Mouse (Mus musculus) gastrocnemius, postnatal 36 days (tissue): ENCODE measurements around the gene Efna2. TPM values are rescaled to one million over a fixed set of nuclear protein-coding genes. Genes with fewer than 3 reads are reported as not detected.

ENCODE experiments used
- DNase-seq, 2 experiments: peaks; one replicate each; pipeline ENCODE4 v3.0.0; 2022
- intact Hi-C: fragments of 180-260 bp; cut with DNase I; formaldehyde crosslinking; loops from one replicate; pipeline ENCODE4 v1.15.1; 2025
- total RNA-seq, 2 experiments: library from RNA; stranded (reverse); gene quantifications; 2 replicates each; pipeline ENCODE4 v1.2.3; 2021

The Efna2 gene
- total RNA-seq, 2 experiments from 2014 or later, result 0.27 to 0.31 TPM

DNA sequence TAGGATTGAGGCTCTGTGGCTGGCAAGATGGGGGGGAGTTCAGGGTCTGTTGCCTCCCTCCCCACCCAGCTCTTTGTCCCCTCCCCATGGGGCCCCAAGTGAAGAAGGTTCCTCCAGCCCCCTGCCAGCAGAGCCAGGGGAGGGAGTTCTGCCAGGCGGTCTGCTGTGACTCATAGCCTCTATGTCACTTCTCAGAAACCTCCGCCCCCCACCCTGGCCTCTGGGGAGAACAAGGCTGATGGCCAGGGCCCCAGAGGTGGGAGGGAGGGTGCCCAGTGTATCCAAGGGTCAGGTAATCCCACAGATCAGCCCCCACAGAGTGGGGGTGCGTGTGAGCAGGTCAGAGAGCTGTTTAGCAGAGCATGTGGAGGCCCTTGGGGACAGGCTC lies 26.4 kb upstream of the Efna2 start:
- DNase-seq, result no peak
- intact Hi-C loops, result no loop called here

DNA sequence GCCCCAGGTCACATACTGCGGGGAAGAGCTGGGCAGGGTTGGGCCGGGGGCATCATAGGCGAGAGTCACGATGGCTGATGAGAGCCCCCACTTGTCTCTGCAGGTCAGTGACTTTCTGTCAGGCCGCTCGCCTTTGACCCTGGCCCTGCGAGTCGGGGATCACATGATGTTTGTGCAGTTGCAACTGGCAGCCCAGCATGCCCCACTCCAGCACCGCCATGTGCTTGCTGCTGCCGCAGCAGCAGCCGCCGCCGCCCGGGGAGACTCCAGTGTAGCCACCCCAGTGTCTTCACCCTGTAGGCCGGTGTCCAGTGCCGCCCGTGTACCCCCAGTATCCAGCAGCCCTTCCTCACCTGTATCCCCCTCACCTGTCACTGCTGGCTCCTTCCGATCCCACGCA lies 25.6 kb upstream of the Efna2 start:
- no peak for DNase-seq
- intact Hi-C loops, result no loop called here

DNA sequence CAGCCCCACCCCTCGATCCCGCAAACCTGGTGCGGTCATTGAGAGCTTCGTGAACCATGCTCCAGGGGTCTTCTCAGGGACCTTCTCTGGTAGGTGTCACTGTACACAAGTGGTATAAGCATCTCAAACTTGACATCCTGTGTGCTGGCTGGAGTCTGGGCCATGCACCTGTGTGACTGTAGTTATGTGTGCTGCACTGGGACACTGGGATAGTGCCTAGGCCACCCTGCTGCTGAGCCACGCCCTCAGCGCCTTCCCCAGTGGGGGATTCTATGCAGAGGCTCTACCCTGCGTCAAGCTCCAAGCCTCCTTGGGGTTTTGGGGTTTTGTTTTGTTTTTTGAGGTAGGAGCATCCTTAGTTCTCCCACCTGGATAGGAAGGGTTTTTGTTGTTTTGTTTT lies 24.9 kb upstream of the Efna2 start:
- DNase-seq, result no peak
- intact Hi-C loops, result no loop called here

DNA sequence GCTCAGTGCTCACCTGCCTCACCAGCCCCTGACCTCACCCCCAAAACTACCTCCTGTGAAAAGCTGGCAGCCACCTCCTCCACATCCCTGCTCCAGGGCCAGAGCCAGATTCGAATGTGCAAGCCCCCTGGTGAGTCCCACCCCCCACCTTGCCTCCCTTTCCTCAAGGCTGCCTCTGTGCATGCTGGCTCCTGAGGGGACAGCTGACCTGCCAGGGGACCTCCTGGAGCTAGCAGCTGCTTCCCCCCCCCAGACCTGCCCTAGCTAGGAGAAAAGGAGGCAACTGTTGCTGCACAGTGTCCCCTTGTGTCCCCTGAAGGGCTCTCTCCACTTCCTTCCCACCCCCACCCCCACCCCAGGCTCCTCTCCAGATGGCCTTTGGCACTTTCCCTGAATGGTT lies 24.0 kb upstream of the Efna2 start:
- intact Hi-C loops, result no loop called here

DNA sequence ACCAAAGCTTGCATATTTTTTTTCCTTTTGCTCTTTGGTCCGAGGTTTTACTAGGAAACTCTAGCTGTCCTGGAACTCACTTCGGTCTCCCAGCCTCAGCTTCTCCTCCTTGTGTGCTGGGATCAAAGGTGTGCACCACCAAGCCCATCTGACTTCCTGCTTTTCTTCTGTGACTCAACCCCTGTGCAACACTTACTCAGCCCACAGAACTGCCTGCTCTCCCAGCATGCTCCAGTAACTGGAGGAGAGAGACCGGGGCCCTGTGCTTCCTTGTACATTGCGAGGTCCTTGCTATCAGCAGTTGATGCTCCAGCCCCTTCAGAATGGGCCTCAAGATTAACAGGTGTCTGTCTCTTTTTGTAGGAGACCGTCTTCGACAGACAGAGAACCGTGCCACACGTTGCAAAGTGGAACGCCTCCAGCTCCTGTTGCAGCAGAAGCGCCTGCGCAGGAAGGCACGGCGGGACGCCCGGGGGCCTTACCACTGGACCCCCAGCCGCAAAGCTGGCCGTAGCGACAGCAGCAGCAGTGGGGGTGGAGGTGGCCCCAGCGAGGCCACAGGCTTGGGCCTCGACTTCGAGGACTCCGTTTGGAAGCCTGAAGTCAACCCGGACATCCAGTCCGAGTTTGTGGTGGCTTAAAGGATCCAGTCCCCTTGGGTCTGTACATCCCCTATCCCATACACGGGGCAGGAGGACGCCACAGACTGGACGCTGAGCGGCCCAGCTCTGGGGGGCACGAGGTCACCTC lies 23.1 kb upstream of the Efna2 start:
- intact Hi-C loops, result no loop called here
- no peak for DNase-seq

More for the DNA sequence above, 24.0 kb upstream of the Efna2 start:
- no peak for DNase-seq

DNA sequence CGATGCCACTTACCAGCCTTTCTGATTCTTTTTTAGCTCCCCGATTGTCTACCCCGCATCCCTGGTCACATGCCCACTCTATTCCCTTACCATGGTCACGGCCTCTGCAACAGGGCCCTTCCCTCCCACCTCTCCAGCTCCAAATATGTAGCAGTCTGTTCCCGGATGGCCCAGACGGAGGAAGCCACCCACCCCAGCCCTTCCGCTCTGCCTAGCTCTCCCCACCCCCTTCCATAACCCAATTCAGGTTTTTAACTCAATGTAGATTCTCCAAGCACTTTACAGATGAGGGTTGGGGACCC lies 22.6 kb upstream of the Efna2 start:
- intact Hi-C loops, result no loop called here
- no peak for DNase-seq

DNA sequence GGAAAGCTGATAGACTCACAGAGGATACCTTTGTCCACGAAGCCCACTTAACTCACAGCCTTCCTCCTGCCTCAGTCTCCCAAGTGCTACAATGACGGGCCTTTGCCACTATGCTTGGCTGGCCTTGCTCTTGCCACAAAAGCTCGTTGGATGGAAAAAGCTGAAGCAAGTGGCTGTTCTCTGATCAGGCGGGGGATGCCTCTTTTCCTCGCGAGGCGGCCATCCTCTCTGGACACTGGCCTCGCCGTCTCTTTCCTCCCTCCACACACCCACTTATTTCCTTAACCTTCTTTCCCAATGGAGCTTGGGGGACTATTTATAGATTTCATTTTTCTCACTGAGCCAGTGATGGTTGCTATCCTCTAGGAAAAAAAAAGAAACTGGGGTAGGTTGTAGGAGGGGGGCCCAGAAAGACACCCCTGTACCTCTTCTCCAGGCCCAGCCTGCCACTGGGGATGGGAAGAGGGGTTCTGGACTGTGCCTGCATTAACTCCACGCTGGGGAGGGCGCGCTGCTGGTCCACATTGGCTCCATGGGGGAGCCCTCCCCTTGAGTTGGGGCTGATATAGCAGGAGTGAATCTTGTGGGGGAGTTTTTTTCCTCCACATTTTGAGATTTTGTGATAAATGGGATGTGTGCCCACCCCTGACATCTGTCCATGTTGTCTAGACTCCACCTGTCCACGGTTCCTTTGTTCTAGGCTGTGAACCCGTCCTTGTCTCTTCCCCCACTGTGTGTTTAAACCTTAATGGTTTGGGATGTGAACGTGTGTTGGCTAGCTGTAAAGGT lies 21.9 kb upstream of the Efna2 start:
- no peak for DNase-seq
- intact Hi-C loops, result no loop called here

DNA sequence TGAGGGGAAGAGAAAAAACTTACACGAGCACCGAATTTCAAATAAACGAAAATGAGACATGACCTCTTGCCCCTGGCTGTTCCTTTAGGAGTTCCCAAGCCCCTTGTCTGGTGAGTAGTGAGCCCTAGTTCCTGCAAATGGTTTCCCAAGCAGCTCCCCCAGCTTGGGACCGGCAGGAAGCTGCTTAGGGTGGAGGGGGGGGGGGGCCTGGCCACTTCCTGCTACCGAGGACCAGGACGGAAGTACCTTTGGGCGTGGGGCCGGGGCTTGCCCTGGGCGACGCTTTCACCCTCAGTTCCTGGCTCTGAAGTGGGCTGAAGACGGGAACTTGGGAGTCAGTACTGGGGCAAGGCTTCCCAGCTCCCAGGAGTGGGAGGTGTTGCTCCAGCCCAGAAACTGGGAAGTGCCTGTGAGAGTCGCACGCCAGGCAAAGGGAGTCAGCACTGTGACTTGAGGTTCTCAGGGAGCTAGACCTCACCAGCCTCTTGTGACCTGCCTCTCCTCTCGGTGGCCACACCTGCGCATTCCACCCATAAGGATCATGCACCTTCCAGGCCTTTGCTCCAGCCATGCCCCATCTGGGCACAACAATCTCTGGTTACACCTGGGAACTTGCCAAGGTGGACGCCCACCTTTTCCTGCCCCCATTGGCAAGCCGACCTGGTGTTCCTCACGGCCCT lies 20.8 kb upstream of the Efna2 start:
- peak; percentile 61 to 62 for DNase-seq
- intact Hi-C loops, result no loop called here

DNA sequence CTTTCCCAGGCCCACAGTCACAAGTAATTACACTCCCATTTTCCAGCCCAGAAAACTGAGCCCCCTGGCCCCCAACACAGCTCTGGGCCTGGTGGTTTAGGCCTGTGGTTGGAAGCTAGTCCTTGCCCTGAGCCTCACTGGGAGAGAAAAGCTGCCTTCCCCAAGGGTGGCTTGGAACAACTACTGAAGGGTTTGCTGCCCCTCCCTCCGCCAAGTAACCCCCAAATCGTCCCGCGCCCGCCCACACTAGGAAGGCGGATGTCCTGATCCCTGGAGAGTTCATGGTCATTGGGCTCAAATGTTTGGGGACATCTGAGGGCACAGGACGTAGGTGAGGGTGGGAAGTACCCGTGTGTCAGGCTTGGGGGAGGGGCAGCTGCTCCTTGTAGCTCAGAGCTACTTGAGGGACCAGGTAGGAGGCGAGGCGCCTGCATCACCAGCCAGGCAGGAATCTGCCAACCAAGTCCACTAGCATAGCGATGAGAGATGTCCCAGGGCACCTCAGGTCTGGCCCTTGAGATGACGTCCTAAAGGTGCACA lies 20.2 kb upstream of the Efna2 start:
- DNase-seq, result no peak
- intact Hi-C loops, result no loop called here

DNA sequence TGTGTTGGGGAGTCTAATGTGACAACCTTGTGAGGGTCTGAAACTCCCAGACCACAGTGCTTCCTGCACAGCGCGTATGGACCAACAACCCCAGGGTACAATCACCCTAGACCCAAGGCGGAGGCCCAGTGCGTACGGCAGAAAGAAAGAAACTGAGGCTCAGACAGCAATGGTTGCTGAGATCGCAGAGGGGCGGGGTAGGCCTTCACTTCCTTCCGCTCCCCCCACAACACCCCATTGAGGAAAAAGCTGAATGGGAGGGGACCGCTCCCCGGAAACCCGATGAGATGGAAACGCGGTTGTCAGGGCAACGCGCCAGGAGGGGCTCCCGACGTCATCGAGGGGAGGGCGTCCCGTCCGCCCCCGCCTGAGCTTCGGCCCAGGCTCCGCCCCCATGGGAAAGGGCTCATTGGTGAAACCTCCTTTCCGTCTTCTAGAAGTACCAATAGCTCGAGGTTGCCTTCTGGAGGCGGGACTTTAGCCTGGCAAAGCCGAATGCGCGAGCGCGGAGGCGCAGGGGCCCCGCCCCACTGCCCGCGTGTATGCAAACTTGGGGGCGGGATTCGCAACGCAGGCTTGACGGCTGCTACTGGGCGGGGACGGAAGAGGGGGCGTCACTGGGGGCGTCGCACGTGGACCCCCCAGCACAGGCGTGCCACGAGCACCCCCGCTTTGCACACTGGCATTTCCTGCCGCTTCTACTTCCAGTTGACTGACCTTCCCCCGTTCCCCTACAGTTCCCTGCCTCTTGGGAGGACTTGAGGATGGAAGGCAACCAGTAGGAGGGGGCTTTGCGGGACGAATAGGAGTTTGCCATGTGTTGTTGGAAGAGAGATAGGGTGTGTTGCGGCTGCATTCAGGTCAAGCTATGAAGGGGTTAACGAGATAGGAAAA lies 19.5 kb upstream of the Efna2 start:
- intact Hi-C loops, result no loop called here
- DNase-seq, result peak; percentile 97 to 98

DNA sequence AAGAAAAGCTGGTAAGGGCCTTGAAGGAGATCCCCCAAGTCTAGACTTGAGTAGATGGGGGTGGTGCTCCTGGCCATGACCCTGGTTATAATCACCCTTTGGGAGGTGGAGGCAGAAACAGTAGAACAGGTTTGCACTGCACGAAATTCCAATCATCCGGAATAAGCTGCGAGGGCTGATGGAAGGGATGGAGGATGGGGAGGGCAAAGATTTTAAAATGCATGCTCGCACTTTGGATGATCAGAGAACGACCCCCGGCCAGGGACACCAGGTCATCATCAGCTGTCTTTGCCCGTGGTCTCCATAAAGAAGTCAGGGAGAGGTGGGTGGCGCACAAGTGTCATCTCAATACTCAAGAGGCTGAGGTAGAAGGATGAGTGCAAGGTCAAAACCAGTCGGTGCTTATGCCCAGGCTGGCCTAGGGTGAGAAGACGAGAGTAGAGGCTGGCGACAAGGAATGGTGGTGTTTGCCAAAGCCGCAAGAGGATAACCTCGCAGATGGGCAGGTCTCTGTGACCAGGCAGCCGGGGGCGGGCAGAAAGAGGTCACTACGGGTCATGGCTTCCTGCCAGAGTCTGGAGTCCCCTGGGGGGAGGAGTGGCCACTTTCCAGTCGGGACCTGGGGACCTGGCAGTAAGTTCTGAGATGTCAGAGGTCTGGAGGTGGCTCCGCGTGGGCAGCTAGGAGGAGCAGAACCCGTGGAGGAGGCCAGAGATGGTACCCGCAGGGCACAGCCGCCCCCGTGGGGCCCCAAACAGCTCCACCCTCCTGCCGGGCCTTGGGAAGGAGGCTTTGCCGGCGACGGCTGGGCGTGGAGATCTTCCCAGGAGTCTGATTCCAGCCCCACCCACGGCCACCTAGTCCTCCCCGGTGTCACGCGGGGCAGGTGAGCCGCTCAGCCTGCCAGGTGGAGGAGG lies 18.6 kb upstream of the Efna2 start:
- intact Hi-C loops, result no loop called here

DNA sequence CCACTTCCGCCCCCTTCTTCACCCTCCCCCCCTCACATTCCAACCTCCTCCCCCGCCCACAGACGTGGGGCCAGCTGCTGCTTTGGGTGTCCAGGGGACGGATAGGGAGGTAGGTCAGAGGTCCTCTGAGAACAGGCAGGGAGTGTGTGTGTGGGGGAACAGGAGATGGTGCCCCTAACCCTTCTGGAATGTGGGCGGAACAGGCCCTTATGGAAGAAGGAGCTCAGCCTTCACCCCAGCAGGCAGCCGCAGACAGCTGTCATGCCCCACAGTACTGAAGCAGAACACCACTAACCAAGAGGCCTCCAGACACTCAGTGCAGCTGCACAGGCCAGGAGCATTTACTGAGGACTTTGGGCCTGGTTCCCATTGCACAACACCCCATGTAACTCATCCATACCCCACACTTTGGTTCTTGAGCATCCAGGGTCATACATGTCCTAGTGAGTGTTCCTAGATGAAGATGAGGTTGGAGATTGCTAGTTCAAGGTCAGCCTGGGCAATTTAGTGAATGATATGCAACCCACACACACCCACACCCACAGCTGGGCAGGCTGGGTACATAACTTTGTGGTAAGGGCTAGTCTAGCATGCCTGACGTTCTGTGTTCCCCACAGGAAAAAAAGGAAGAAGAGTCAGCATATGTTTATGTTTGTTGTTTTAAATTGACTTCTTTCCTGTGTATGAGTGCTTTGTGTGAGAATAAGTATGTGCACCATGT lies 17.6 kb upstream of the Efna2 start:
- intact Hi-C loops, result no loop called here
- DNase-seq, result no peak

More for the DNA sequence above, 18.6 kb upstream of the Efna2 start:
- DNase-seq, result peak; percentile 80 to 91

DNA sequence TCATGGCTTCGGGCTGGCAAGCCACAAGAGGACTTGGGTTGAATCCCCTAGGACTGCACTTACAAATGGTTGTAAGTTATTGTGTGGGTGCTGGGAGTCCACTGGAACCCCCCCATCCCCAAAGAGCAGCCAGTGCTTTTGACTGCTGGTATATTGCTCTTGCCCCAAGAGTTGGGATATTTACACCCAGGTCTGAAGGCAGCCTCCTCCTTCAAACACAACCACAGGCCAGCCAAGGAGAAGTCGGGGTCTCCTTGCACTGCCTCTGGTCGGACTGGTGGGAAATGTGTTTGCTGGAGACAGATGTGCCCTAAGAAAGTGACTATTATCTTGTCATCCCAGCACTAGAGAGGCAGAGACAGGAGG lies 17.1 kb upstream of the Efna2 start:
- intact Hi-C loops, result no loop called here
- no peak for DNase-seq

DNA sequence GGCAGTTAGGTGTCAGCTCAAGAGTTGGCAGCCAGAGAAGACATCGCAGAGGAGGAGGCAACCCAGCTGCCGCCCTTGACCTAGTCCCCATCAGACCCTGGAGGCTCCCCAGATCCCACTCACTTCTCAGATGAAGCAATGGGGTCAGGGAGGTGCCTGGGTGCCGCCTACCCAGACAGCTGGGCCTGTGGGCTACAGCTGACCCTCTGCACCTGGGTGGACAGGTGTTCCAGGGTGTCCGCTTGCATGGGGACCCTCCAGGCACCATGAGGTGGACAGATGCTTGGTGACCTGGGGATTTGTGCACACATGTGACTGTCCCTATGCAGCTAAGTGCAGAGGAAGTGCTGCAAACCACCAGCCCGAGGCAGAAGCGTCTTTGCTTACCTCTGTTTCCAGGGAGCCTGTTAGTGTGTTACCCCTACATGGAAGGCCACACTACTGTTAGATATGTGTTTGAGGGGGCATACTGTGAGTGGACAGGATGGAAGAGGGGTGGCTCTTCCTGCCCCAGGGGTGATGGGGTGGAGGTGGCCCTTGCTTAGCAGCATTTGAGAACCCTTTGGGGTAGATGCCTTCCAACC lies 16.5 kb upstream of the Efna2 start:
- DNase-seq, result no peak
- intact Hi-C loops, result no loop called here

DNA sequence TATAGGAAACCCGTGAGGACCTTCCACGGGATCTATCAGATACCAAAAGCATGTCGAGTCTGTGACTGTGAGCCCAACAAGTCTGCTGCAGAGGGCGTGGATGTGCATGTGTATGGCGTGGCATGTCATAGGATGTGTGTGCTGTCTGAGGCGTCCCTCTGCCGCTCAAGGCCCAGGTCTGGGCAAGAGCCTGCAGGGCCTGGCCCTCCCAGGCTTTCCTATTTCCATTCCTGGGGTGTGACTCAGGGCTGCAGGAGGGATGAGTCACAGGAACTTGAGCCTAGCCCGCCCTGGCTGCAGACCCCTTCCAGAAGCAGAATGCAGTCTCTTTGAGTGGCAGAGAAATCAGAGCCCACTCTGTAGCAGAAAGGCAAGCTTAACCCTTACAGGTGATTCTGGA lies 15.6 kb upstream of the Efna2 start:
- peak in 1 of 2 experiments; percentile 38 for DNase-seq
- intact Hi-C loops, result no loop called here

DNA sequence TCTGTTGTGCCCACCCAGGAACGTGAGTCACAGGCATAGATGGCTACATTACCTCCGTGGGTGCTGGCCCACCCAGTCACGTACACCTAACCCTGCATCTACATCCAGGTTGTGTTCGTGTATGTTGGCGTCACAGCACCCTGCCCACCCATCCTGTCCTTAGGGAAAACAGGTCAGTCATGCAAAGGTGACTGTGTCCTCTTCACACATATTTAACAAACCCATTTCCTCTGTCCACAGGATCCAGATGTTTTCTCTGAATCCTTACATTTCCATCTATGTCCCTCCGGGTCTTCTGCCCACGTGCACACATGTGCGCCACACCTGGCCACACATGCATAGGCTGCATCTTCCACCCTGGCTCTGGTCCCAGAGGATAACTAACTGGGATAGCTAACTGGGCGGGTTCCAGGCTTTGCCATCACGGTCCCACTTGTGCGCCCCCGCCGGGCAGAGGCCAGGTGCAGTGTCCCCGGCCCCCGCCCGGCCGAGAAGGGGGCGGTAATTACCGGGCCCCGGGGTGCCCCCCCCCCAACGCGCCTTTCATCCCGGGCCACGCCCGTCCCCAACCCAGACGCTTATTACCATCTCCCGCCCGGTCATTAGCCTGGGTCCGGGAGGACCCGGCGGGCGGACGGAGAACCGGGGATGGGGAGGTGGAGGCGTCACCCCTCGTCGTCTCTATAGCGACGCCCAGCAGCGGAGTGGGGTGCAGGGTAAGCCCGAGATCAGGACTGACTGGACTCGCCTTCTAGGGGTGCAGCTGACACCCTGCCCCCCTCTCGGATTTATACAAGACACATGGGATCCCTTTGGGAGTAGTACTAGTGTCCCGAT lies 14.9 kb upstream of the Efna2 start:
- intact Hi-C loops, result no loop called here

DNA sequence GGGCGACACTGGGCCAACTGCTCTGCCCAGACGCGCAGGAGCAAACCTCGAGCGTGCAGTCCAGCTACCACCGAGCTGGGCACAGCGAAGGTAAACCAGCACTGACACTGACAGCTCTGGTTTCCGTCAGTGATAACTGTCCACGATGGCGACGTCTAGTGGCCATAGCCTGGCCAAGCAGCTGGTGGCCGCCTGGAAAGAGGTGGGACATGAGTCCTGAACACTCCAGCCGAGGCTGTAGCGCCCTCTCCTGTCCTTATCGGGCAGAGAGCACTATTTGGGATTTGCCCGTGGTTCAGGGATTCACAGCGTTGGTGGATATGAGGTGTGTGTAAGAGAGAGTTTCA lies 14.3 kb upstream of the Efna2 start:
- intact Hi-C loops, result loop anchor here (1.0 kb wide), 1 partner anchor 20 kb away; no protein-coding TSS in a partner anchor

More for the DNA sequence above, 14.9 kb upstream of the Efna2 start:
- no peak for DNase-seq

More for the DNA sequence above, 14.3 kb upstream of the Efna2 start:
- peak; percentile 96 for DNase-seq
